Mouse (Mus musculus): ENCODE measurements at regions not wholly inside any gene's neighbourhood (a gene's known extent, or its start where the extent isn't known, plus 50 kb on each side); places are given as distances from the start of the nearest gene placed in this dataset.

- TF ChIP-seq CTCF (IDR thresholded peaks at IDR 0.05; ENCODE audit: low read depth) (no peak), EP300 (IDR thresholded peaks at IDR 0.05; ENCODE audit: low read depth) (no peak)
- H3K4me2 ChIP-seq (ENCODE audit: low read depth) = no peak overlapping the region
- peaks cover 0 to 3% of the 10 kb centered on the region in 2 experiments; a peak in 1 of 4 replicates for H3K4me1 ChIP-seq (replicated peaks; ENCODE audit: control insufficient read depth in 2 of 2, insufficient read depth in 2 of 2, low read length in 1 of 2)
- H3K9ac ChIP-seq (replicated peaks) = no peak overlapping the region
- no peaks in the 10 kb centered on the region for H3K36me3 ChIP-seq (replicated peaks; ENCODE audit: control insufficient read depth, insufficient read depth, low read depth)
- H3K9me3 ChIP-seq (ENCODE audit: control insufficient read depth, low read length) = no peaks in the 10 kb centered on the region
- peaks cover 9% of the 10 kb centered on the region for H3K27me3 ChIP-seq (ENCODE audit: control insufficient read depth, insufficient read depth, low read length)
- no peak overlapping the region for H3K27ac ChIP-seq
- H3K4me3 ChIP-seq (ENCODE audit: insufficient read depth in 1 of 2, low read depth in 2 of 2, low read length in 2 of 2) = no peak overlapping the region
- WGBS (ENCODE audit: insufficient replicate concordance) = 57% methylated on average over 2 of the region's 2 CpGs
- DNase-seq (ENCODE audit: low read depth in 3 of 3, low spot score in 3 of 3) (no peak), ATAC-seq (ENCODE audit: insufficient read depth) (no peak)
Measured at GRCm38 (mm10) chr4:88935901-88936300, 55.9 kb upstream of the Ifne start.

- no peaks in the 10 kb centered on the region for H3K36me3 ChIP-seq (replicated peaks; ENCODE audit: control insufficient read depth, insufficient read depth, low read depth)
- peaks cover 0 to 3% of the 10 kb centered on the region in 2 experiments; a peak in 1 of 4 replicates for H3K4me1 ChIP-seq (replicated peaks; ENCODE audit: control insufficient read depth in 2 of 2, insufficient read depth in 2 of 2, low read length in 1 of 2)
- H3K27me3 ChIP-seq (ENCODE audit: control insufficient read depth, insufficient read depth, low read length) = peaks cover 9% of the 10 kb centered on the region
- no peak overlapping the region for H3K9ac ChIP-seq (replicated peaks)
- WGBS (ENCODE audit: insufficient replicate concordance) = 34% methylated on average over 7 of the region's 7 CpGs
- DNase-seq (ENCODE audit: low read depth in 3 of 3, low spot score in 3 of 3) = no peak
- H3K4me2 ChIP-seq (ENCODE audit: low read depth) = no peak overlapping the region; the same call in 1 of the 2 replicates
- ATAC-seq (ENCODE audit: insufficient read depth) = no peak
- no peak for TF ChIP-seq CTCF (IDR thresholded peaks at IDR 0.05; ENCODE audit: low read depth)
- no peak for TF ChIP-seq EP300 (IDR thresholded peaks at IDR 0.05; ENCODE audit: low read depth)
- no peak overlapping the region for H3K4me3 ChIP-seq (ENCODE audit: insufficient read depth in 1 of 2, low read depth in 2 of 2, low read length in 2 of 2)
- H3K9me3 ChIP-seq (ENCODE audit: control insufficient read depth, low read length) = no peaks in the 10 kb centered on the region
- H3K27ac ChIP-seq = no peak overlapping the region
Measured at GRCm38 (mm10) chr4:88935316-88935715, 55.3 kb upstream of the Ifne start.

- no peak overlapping the region for H3K9ac ChIP-seq (replicated peaks)
- TF ChIP-seq EP300 (IDR thresholded peaks at IDR 0.05; ENCODE audit: low read depth) = no peak
- WGBS (ENCODE audit: insufficient replicate concordance) = 60% methylated on average over 8 of the region's 8 CpGs
- peaks cover 9% of the 10 kb centered on the region for H3K27me3 ChIP-seq (ENCODE audit: control insufficient read depth, insufficient read depth, low read length)
- no peak overlapping the region for H3K4me3 ChIP-seq (ENCODE audit: insufficient read depth in 1 of 2, low read depth in 2 of 2, low read length in 2 of 2)
- H3K9me3 ChIP-seq (ENCODE audit: control insufficient read depth, low read length) = no peaks in the 10 kb centered on the region
- no peak overlapping the region for H3K4me2 ChIP-seq (ENCODE audit: low read depth)
- no peaks in the 10 kb centered on the region for H3K36me3 ChIP-seq (replicated peaks; ENCODE audit: control insufficient read depth, insufficient read depth, low read depth)
- ATAC-seq (ENCODE audit: insufficient read depth) = no peak
- H3K27ac ChIP-seq = no peak overlapping the region
- no peak for DNase-seq (ENCODE audit: low read depth in 3 of 3, low spot score in 3 of 3)
- H3K4me1 ChIP-seq (replicated peaks; ENCODE audit: control insufficient read depth in 2 of 2, insufficient read depth in 2 of 2, low read length in 1 of 2) = peaks cover 0 to 3% of the 10 kb centered on the region in 2 experiments; a peak in 1 of 4 replicates
Measured at GRCm38 (mm10) chr4:88934266-88935025, 54.4 kb upstream of the Ifne start.

- TF ChIP-seq CTCF (IDR thresholded peaks at IDR 0.05; ENCODE audit: low read depth) (no peak), EP300 (IDR thresholded peaks at IDR 0.05; ENCODE audit: low read depth) (no peak)
- DNase-seq (ENCODE audit: low read depth in 3 of 3, low spot score in 3 of 3) (no peak), ATAC-seq (ENCODE audit: insufficient read depth) (no peak)
- Histone ChIP-seq H3K9ac (replicated peaks) (no peak overlapping the region), H3K4me2 (ENCODE audit: low read depth) (no peak overlapping the region), H3K27me3 (ENCODE audit: control insufficient read depth, insufficient read depth, low read length) (no peaks in the 10 kb centered on the region), H3K27ac (no peak overlapping the region), H3K36me3 (replicated peaks; ENCODE audit: control insufficient read depth, insufficient read depth, low read depth) (no peaks in the 10 kb centered on the region), H3K4me3 (ENCODE audit: insufficient read depth in 1 of 2, low read depth in 2 of 2, low read length in 2 of 2) (no peak overlapping the region), H3K4me1 (replicated peaks; ENCODE audit: control insufficient read depth in 2 of 2, insufficient read depth in 2 of 2, low read length in 1 of 2) (peaks cover 0 to 3% of the 10 kb centered on the region in 2 experiments; a peak in 1 of 4 replicates), H3K9me3 (ENCODE audit: control insufficient read depth, low read length) (no peaks in the 10 kb centered on the region)
- WGBS (ENCODE audit: insufficient replicate concordance) = 78% methylated on average over 9 of the region's 9 CpGs
Measured at GRCm38 (mm10) chr4:88931217-88931616, 51.2 kb upstream of the Ifne start.
